Mouse (Mus musculus) heart, postnatal 14 days (tissue): ENCODE data around the gene Atp9a. TPM values are rescaled to one million over a fixed set of nuclear protein-coding genes. Genes with fewer than 3 reads are reported as not detected.

Experiments
- DNase-seq, 2 experiments: peaks; one replicate each; pipeline ENCODE4 v3.0.0; 2021 to 2022
- intact Hi-C: fragments of 180-260 bp; cut with DNase I; formaldehyde crosslinking; loops from one replicate; pipeline ENCODE4 v1.15.1; 2025
- total RNA-seq, 2 experiments: library from RNA; stranded (reverse); gene quantifications; 2 replicates each; pipeline ENCODE4 v1.2.3; 2021

Atp9a gene
- total RNA-seq, 2 experiments from 2014 or later: 45.9 to 46.2 TPM

- DNase-seq: peak; percentile 56 to 71
- intact Hi-C loops: loop anchor here (1.0 to 5.0 kb wide), 2 partner anchors 51 to 275 kb away; no protein-coding TSS in a partner anchor
Observed at GRCm38 (mm10) chr2:168742649-168743048, 440 bp upstream of the Atp9a start.

DNA sequence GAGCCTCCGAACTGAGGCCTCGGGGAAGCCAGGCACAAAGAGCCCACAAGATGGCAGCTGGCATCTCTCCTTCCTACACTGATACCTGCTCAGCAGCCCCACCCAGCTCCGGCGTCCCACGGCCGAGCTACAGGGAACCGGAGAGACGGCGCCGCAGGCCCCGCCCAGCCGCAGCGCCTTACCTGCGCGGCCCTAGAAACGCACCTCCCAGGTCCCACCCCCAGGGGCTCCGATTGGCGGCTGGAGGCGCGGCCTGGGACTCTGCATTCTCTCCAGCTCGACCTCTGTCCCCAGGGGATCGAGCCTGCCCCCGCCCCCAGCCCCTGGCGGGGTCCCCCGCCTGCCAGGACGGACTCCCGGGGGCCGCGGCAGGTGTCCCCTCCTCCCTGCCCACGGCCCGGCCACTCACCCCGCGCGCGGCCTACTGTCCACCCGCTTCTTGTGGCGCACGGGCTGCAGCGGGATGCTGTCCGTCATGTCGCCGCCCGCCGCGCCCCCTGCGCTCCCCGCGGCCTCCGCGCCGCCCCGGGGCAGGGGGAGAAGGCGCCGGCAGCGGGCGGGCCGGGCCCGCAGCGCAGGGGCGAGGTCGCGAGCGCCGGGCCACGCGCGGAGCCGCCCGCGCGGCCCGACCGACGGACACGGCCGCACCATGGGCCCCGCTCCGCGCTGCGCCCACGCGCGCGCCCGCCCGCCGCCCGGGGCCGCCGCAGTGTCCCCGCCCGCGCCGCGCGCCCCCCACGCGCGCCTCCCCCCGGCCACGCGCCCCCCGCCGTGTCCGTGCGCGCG, 743 bp downstream of the Atp9a start:
- DNase-seq: peak; percentile 65 to 67
- intact Hi-C loops: loop anchor here (5.0 kb wide), 1 partner anchor 274 kb away; no protein-coding TSS in a partner anchor

- intact Hi-C loops: loop anchor here (5.0 kb wide), 1 partner anchor 273 kb away; no protein-coding TSS in a partner anchor
- DNase-seq: no peak
Observed at GRCm38 (mm10) chr2:168740496-168740895, 1.7 kb downstream of the Atp9a start.

DNA sequence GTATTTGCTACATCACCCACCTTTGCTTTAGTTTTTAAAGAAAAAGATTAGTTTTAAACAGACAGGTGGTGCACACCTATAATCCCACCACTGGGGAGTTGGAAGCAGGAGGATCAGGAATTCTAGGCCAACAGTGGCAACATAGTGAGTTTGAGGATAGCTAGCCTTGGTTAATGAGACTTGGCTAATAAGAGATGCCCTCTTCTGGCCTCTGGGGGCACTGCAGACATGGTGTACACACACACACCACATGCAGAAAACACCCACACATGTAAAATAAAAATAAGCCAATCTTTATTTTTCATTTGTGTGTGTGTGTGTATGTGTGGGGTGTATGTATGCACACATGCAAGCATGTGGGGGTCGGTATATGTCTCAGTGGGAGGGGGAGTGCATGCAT, 3.4 kb downstream of the Atp9a start:
- intact Hi-C loops: no loop called here
- DNase-seq: no peak

GRCm38 (mm10) chr2:168737878-168738277, 4.3 kb downstream of the Atp9a start:
- intact Hi-C loops: no loop called here
- DNase-seq: peak; percentile 34 to 61

DNA sequence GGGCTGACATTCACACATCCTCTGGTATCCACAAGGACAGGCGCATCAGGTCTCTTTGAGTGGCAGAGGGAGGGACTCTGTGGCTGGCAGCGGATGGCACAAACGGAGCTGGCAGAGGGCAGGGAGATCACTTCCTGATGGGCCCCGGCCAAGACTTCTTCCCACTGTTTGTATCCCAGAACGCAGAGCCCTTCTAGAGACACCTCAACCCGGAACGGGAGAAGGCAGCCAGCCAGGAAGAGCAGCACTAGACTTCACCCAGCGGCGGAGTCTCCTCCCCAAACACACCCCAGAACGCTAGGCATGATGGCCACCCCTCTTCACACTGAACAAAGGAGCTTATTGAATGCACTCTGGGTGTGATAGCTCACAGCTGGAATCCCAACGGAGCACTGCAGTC, 8.2 kb downstream of the Atp9a start:
- peak; percentile 49 to 69 for DNase-seq
- intact Hi-C loops: no loop called here

GRCm38 (mm10) chr2:168731258-168731657, 11.0 kb downstream of the Atp9a start:
- intact Hi-C loops: no loop called here
- DNase-seq: no peak

- intact Hi-C loops: no loop called here
- no peak for DNase-seq
Observed at GRCm38 (mm10) chr2:168729736-168730135, 12.5 kb downstream of the Atp9a start.

DNA sequence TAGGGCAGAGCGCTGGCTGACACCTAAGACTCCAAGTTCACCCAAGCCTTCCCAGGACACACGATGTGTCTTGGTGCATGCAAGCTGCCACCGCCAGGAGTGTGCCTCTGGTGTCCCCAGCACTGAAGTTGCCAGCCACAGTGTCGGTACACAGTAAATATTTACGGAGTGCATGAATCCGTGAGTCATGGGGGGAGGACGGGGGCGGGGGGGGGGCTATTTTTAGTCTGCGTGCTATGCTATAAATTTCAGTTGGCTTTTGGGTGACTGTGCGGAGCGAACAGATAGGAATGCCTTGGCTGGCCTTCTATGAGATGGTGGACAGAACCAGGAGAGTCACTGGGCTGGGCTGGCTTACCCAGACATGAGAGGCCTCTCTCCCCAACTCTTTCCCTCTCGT, 14.2 kb downstream of the Atp9a start:
- intact Hi-C loops: no loop called here
- DNase-seq: peak; percentile 17 to 20

DNA sequence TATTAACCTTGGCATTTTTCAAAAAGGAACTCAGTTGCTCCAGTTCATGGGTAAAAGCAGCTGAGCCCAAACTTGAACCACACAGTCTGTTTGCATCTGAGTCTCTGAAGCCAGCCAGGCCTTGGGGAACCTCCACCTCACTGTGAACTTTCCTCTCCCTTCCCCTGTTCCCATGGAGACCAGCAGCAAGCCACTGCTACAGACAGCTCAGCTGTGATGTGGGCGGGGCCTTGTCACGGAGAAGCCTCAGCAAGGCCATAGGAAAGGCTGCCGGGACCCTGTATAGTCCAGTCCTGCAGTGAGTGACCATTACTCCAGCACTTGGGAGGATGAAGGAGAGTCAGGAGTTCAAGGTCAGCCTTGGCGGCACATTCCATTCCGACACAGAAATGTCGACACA, 16.2 kb downstream of the Atp9a start:
- peak; percentile 19 to 32 for DNase-seq
- intact Hi-C loops: no loop called here

DNA sequence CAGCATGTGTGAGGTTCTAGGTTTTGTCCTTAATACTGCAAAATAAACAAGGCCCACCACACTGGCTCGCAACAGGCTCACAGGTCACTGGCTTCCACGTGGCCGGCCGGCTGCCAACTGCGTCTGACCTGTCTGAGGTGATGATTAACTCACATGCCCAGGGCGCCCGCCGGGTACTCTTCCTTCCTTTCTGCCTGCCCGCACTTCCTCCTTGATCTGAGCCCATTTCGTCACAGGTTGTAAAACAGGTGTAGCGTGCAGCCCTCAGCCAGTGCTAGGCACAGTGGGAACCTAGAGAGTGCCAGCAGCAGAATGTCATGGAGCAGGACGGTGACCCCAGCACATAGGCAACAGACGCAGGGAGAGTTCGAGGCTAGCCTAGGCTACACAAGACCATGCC, 20.9 kb downstream of the Atp9a start:
- DNase-seq: no peak
- intact Hi-C loops: no loop called here

DNA sequence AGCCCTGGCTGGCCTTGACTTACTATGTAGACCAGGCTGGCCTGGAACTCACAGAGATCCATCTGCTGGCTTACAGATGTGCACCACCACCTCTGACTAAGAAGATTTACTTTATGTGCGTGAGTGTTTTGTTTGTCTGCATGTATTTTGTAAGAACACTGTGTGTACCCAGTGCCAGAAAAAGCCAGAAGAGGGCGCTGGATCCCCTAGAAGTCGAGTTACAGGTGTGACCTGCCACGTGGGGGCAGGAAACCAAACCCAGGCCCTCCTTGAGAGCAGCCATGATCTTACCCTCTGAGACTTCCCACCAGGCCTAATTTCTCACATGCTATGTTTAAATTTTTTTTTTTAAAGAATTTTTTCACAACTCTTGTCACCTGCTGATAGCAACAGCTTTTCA, 22.5 kb downstream of the Atp9a start:
- intact Hi-C loops: no loop called here
- no peak for DNase-seq

DNA sequence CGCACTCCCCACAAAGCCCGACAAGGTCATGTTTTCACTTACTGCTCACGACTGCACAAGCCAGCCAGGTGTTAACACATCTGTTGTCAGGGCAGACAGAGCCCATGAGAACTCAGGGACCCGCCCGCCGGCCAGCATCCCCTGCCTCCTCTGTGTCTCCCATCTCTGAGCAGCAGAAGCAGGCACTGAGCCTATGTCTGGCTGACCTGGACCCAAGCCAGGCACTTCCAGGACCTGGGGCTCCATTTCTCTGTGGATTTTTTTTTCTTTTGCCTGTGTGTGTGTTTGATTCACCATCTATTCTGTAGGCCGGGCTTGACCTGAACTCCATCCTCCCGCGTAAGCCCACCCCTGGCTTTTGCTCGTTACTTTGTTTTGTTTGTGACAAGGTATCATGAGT, 23.5 kb downstream of the Atp9a start:
- no peak for DNase-seq
- intact Hi-C loops: no loop called here

GRCm38 (mm10) chr2:168718267-168718666, 23.9 kb downstream of the Atp9a start:
- intact Hi-C loops: no loop called here
- no peak for DNase-seq

GRCm38 (mm10) chr2:168712199-168713176, 29.7 kb downstream of the Atp9a start:
- intact Hi-C loops: no loop called here
- DNase-seq: peak in 1 of 2 experiments; percentile 28

- intact Hi-C loops: no loop called here
- no peak for DNase-seq
Observed at GRCm38 (mm10) chr2:168710979-168711378, 31.2 kb downstream of the Atp9a start.

DNA sequence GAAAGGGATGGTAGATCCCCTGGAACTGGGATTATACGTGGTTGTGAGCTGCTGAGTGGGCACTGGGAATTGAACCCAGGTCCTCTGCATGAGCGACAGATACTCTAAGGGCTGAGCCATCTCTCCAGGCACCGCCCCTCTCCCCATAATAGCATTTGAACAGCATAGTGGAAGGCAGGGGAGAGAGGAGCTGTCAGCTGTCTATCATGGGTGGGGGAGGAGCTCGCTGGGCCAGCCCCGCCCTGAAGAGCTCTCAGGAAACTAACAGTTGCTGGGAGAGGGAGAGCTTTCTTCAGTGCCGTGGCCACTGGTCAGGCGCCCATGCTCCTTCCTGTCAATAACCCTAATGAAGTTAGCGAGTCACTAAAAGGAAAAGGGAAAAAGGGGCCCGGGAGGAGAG, 34.4 kb downstream of the Atp9a start:
- no peak for DNase-seq
- intact Hi-C loops: no loop called here

DNA sequence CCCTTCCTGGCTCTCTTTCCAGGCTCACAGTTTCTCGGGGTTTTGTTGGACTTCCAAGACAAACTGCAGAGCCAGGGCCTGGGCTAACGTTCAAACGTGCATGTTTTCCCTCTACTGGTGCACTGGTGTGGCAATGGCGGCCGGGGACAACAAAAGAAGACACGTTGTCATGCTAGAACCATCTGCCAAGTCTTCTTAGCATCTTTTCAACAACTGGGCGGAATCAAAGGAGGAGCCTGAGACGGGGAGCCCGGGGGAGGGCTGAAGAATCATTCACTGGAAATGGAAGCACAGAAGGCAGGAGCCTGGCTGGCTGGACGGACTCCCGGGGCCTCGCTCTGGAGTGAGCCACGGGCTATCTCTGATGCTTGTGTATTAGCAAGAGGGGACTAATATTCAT, 39.9 kb downstream of the Atp9a start:
- intact Hi-C loops: no loop called here

DNA sequence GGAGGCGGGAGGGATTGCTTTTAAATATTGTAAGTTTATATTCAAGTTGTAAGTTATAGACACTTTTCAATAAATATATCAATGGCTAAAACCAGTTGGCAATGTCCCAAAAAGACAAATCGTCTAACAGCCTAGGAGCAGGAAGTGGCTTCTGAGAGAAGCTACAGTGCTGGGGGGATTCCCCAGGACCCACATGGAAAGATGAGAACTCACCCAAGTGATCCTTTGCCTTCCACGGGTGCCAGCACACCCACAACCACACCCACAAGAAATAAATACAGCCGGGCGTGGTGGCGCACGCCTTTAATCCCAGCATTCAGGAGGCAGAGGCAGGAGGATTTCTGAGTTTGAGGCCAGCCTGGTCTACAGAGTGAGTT, 47.2 kb downstream of the Atp9a start:
- intact Hi-C loops: no loop called here
- DNase-seq: no peak

More for the DNA sequence above, 39.9 kb downstream of the Atp9a start:
- peak; percentile 31 to 40 for DNase-seq

DNA sequence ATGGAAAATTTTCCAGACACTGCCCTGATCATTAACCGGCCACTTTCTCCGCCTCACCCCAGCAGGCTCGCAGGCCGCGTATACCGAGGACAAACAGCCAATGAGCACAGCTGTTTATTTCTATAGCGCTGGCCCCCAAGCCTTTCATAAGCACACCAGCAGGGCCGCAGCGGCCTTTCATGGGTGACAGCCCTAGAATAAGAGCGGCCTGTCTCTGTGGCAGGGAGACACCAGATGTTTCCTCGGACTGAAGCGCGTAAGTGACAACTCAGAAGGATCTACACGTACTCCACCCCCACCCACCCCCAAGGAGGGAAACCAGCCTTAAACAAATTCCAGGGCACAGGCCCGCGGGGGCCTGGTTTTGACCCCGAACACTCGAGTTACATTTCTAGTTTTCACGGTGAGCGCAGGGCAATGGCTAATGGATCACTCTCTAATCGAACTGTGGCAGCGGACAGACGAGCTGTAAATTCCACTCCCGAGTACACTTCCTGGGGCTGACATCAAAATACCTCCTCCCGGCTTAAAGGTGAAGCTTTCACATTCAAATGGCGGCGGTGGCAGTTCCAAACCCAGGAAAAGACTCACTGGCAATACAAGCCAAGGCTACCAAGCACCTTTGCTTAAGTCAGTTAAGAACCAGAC, 47.7 kb downstream of the Atp9a start:
- DNase-seq: no peak
- intact Hi-C loops: loop anchor here (5.0 kb wide), 1 partner anchor 188 kb away; no protein-coding TSS in a partner anchor

GRCm38 (mm10) chr2:168691774-168692173, 50.4 kb downstream of the Atp9a start:
- peak; percentile 76 to 80 for DNase-seq
- intact Hi-C loops: loop anchor here (1.0 to 5.0 kb wide), 2 partner anchors 52 to 191 kb away; no protein-coding TSS in a partner anchor
